Mouse (Mus musculus): ENCODE measurements around the gene Slit3. TPM values are rescaled to one million over a fixed set of nuclear protein-coding genes. Genes with fewer than 3 reads are reported as not detected.

Gene Slit3
- polyA plus RNA-seq, 1 experiment from 2014 or later = 0.03 TPM

- CTCF ChIA-PET = interaction anchor here (0.9 to 1.9 kb wide), 2 partner anchors 10 to 287 kb away, joined by 3 to 9 read pairs; no protein-coding TSS in a partner anchor
- no peak for DNase-seq (ENCODE audit: low read depth, low spot score)
- no peak for TF ChIP-seq CTCF (IDR thresholded peaks at IDR 0.05)
- ATAC-seq = no peak
- POLR2A ChIA-PET = no interaction called here
- in situ Hi-C loops (cut with MboI; ENCODE audit: low pct_unique_long_range_greater_than_20kb) = loop anchor here (10.0 kb wide), 1 partner anchor 562 kb away; no protein-coding TSS in a partner anchor
- H3K27me3 ChIP-seq = no peaks in the 10 kb centered on the region
Observed at GRCm38 (mm10) chr11:35406522-35406921, 285.5 kb downstream of the Slit3 start.

- DNase-seq (ENCODE audit: low read depth, low spot score) (peak; percentile 20), ATAC-seq (peak; percentile 44)
- POLR2A ChIA-PET = no interaction called here
- no peaks in the 10 kb centered on the region for H3K27me3 ChIP-seq
- in situ Hi-C loops (cut with MboI; ENCODE audit: low pct_unique_long_range_greater_than_20kb) = loop anchor here (10.0 kb wide), 1 partner anchor 563 kb away; no protein-coding TSS in a partner anchor
- CTCF ChIA-PET = interaction anchor here (0.6 to 1.9 kb wide), 9 partner anchors 29 to 573 kb away, joined by 3 to 9 read pairs (median 4); no protein-coding TSS in a partner anchor
- TF ChIP-seq CTCF (IDR thresholded peaks at IDR 0.05) = peak; percentile 80
Observed at GRCm38 (mm10) chr11:35407341-35408154, 286.5 kb downstream of the Slit3 start.

- POLR2A ChIA-PET = interaction anchor here (0.5 kb wide), 1 partner anchor 541 kb away, joined by 3 read pairs; no protein-coding TSS in a partner anchor
- in situ Hi-C loops (cut with MboI; ENCODE audit: low pct_unique_long_range_greater_than_20kb) = loop anchor here (5.0 to 10.0 kb wide), 2 partner anchors 293 to 526 kb away; no protein-coding TSS in a partner anchor
Observed at GRCm38 (mm10) chr11:35410431-35410830, 289.4 kb downstream of the Slit3 start.

DNA sequence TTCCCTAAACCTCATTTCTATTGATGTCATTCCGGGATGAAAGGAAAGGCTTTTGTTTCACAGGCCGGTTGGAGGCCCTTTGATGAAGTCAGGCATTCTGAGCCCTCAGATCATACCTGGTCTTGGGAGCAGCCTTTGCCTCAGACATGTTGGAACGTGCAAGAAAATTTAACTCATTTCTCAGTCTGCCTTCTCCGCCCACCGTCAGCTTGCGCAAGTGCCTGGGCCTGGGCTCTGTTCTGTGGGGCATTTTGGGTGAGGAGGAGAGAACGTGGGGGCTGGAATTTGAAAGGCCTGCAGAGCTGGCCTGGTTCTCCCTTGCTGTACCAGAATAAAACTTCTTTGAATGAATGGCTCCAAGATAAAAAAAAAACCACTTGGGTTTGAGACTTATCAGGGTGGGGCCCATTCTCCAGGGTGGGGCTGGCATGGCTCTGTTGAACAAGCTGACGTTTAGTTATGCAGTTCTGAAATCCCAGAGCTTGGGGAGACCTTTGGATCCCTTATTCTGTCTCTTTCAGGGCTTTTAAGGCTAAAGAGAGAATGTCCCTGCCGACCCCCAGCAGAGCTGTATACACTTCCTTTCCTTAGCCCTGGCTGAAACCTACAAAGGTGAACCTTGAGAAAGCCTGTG is 294.9 kb downstream of the Slit3 start:
- DNase-seq (ENCODE audit: low read depth, low spot score) (no peak), ATAC-seq (no peak)
- in situ Hi-C loops (cut with MboI; ENCODE audit: low pct_unique_long_range_greater_than_20kb) = loop anchor here (10.0 kb wide), 1 partner anchor 531 kb away; no protein-coding TSS in a partner anchor
- POLR2A ChIA-PET = no interaction called here
- peaks cover 5% of the 10 kb centered on the region for H3K27me3 ChIP-seq
- TF ChIP-seq CTCF (IDR thresholded peaks at IDR 0.05) = no peak
- CTCF ChIA-PET = no interaction called here

More at GRCm38 (mm10) chr11:35410431-35410830, 289.4 kb downstream of the Slit3 start:
- no peaks in the 10 kb centered on the region for H3K27me3 ChIP-seq
- no peak for TF ChIP-seq CTCF (IDR thresholded peaks at IDR 0.05)
- DNase-seq (ENCODE audit: low read depth, low spot score) (no peak), ATAC-seq (no peak)
- CTCF ChIA-PET = no interaction called here

GRCm38 (mm10) chr11:35416402-35417093 is 295.5 kb downstream of the Slit3 start:
- ChIA-PET CTCF (no interaction called here), POLR2A (no interaction called here)
- DNase-seq (ENCODE audit: low read depth, low spot score) (no peak), ATAC-seq (no peak)
- no peak for TF ChIP-seq CTCF (IDR thresholded peaks at IDR 0.05)
- in situ Hi-C loops (cut with MboI; ENCODE audit: low pct_unique_long_range_greater_than_20kb) = loop anchor here (10.0 kb wide), 1 partner anchor 532 kb away; no protein-coding TSS in a partner anchor
- H3K27me3 ChIP-seq = peaks cover 5% of the 10 kb centered on the region

- CTCF ChIA-PET = no interaction called here
- in situ Hi-C loops (cut with MboI; ENCODE audit: low pct_unique_long_range_greater_than_20kb) = loop anchor here (10.0 kb wide), 1 partner anchor 533 kb away; no protein-coding TSS in a partner anchor
- peaks cover 9% of the 10 kb centered on the region for H3K27me3 ChIP-seq
- POLR2A ChIA-PET = no interaction called here
- no peak for ATAC-seq
- no peak for TF ChIP-seq CTCF (IDR thresholded peaks at IDR 0.05)
- DNase-seq (ENCODE audit: low read depth, low spot score) = no peak
Observed at GRCm38 (mm10) chr11:35417911-35418552, 297.0 kb downstream of the Slit3 start.

GRCm38 (mm10) chr11:35419013-35419412 is 298.0 kb downstream of the Slit3 start:
- in situ Hi-C loops (cut with MboI; ENCODE audit: low pct_unique_long_range_greater_than_20kb) = loop anchor here (10.0 kb wide), 1 partner anchor 534 kb away; no protein-coding TSS in a partner anchor
- no peak for ATAC-seq
- no peak for DNase-seq (ENCODE audit: low read depth, low spot score)
- ChIA-PET POLR2A (no interaction called here), CTCF (interaction anchor here (1.1 kb wide), 1 partner anchor 15 kb away, joined by 3 read pairs; no protein-coding TSS in a partner anchor)
- peaks cover 9% of the 10 kb centered on the region for H3K27me3 ChIP-seq
- TF ChIP-seq CTCF (IDR thresholded peaks at IDR 0.05) = no peak

- ATAC-seq (no peak), DNase-seq (ENCODE audit: low read depth, low spot score) (no peak)
- in situ Hi-C loops (cut with MboI; ENCODE audit: low pct_unique_long_range_greater_than_20kb) = no loop called here
- CTCF ChIA-PET = interaction anchor here (1.4 kb wide), 1 partner anchor 13 kb away, joined by 4 read pairs; no protein-coding TSS in a partner anchor
- TF ChIP-seq CTCF (IDR thresholded peaks at IDR 0.05) = no peak
- H3K27me3 ChIP-seq = peaks cover 9% of the 10 kb centered on the region
- POLR2A ChIA-PET = no interaction called here
Observed at GRCm38 (mm10) chr11:35421728-35422127, 300.7 kb downstream of the Slit3 start.

GRCm38 (mm10) chr11:35428036-35428435 is 307.0 kb downstream of the Slit3 start:
- ATAC-seq = no peak
- DNase-seq (ENCODE audit: low read depth, low spot score) = no peak
- H3K27me3 ChIP-seq = no peaks in the 10 kb centered on the region
- ChIA-PET POLR2A (no interaction called here), CTCF (no interaction called here)
- in situ Hi-C loops (cut with MboI; ENCODE audit: low pct_unique_long_range_greater_than_20kb) = no loop called here
- TF ChIP-seq CTCF (IDR thresholded peaks at IDR 0.05) = no peak

DNA sequence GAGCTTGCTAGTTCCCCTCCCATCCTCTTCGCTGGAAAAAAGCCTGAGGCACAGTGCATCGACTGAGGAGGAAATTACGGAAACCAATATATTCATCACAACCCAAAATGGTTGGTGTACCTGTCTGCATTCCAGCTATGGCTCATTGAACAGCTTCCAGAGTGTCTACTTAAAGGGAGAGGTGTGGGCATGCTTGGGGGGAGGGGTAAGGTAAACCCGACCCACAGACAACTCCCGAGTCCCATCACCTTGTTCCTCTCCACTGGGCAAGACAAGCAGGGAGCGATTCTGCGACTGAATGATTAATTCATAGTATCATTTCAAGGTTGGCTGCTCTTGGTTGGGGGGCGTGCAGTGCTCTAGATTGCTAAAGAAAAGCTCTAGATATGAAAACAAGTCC is 310.1 kb downstream of the Slit3 start:
- DNase-seq (ENCODE audit: low read depth, low spot score) (no peak), ATAC-seq (no peak)
- CTCF ChIA-PET = no interaction called here
- in situ Hi-C loops (cut with MboI; ENCODE audit: low pct_unique_long_range_greater_than_20kb) = no loop called here
- no peaks in the 10 kb centered on the region for H3K27me3 ChIP-seq
- POLR2A ChIA-PET = no interaction called here
- TF ChIP-seq CTCF (IDR thresholded peaks at IDR 0.05) = no peak

Data from Patski (cell line).